Mouse (Mus musculus) heart, postnatal 0 days (tissue): Measurements from ENCODE around the gene Camta1.

Experiments used
- CTCF ChIP-seq: IDR thresholded peaks from 2 replicates; pipeline ENCODE4 v1.5.1; 2016; ENCODE audit warnings: antibody characterized with exemption, control low read depth, low read depth
- EP300 ChIP-seq: IDR thresholded peaks from 2 replicates; pipeline ENCODE4 v1.6.1; 2016; ENCODE audit warnings: antibody characterized with exemption, low read depth

GRCm38 (mm10) chr4:151851179-151851578 lies 10.5 kb downstream of the Camta1 start:
- TF ChIP-seq CTCF (peak; percentile 63), EP300 (no peak)
